ENCODE assay signal across 7 mouse cellular contexts in genomic region chr10:61695703-61696559, GRCm38 (mm10). TPM values are rescaled to one million over a fixed set of nuclear protein-coding genes. Genes with fewer than 3 reads are reported as not detected.
DNase-seq lines count a peak whose midpoint lies in the region; ATAC-seq and TF ChIP-seq lines count a peak whose summit lies in the region.

No protein-coding gene starts in this region.

- peak; percentile 4; the same call in 1 of the 2 replicates for ATAC-seq in midbrain, embryonic 16.5 days

- TF ChIP-seq CTCF in left cerebral cortex, adult 2 months (IDR thresholded peaks at IDR 0.05) = no peak

- peak overlapping the region; percentile 81 for H3K9ac ChIP-seq in midbrain, embryonic 16.5 days (ENCODE audit: low read depth, low read length)

- no peaks in the 10 kb centered on the region for H3K9me3 ChIP-seq in forebrain, embryonic 10.5 days
- H3K9me3 ChIP-seq in midbrain, embryonic 16.5 days (replicated peaks; ENCODE audit: control insufficient read depth, low read length, poor library complexity, severe bottlenecking) = no peaks in the 10 kb centered on the region

- DNase-seq in left cerebral cortex, adult 2 months (ENCODE audit: extremely low spot score in 1 of 2, low spot score in 2 of 2) = peak; percentile 29 to 33
- DNase-seq in left cerebral cortex, adult 8-10 months (ENCODE audit: low spot score in 2 of 2) = no peak
- DNase-seq in ZHBTc4 (ENCODE audit: low read depth, low spot score) = peak; percentile 42
- DNase-seq in forebrain, embryonic 10.5 days (ENCODE audit: extremely low spot score, low spot score) = peak; percentile 27
- DNase-seq in kidney, postnatal 10 days = peak; percentile 45
- DNase-seq in c-Kit-positive CD71-positive TER-119-positive erythroid progenitor cells, embryonic 14.5 days (ENCODE audit: low spot score) = no peak

- WGBS in forebrain, embryonic 10.5 days = under 1% methylated on average over 107 of the region's 111 CpGs
- under 1% methylated on average over 103 of the region's 111 CpGs for WGBS in midbrain, embryonic 16.5 days

- H3K4me1 ChIP-seq in forebrain, embryonic 10.5 days = peaks cover 29% of the 10 kb centered on the region
- H3K4me1 ChIP-seq in midbrain, embryonic 16.5 days (ENCODE audit: control insufficient read depth, insufficient read depth, low read length) = peaks cover 22% of the 10 kb centered on the region

- H3K36me3 ChIP-seq in forebrain, embryonic 10.5 days (replicated peaks) = peaks cover 62% of the 10 kb centered on the region
- peaks cover 16% of the 10 kb centered on the region for H3K36me3 ChIP-seq in midbrain, embryonic 16.5 days (ENCODE audit: control insufficient read depth, insufficient read depth, low read length)

- peak overlapping the region; percentile 100 for H3K4me2 ChIP-seq in midbrain, embryonic 16.5 days (ENCODE audit: low read length)

- intact Hi-C loops in left cerebral cortex, adult 2 months (cut with DNase I) = loop anchor here (1.0 kb wide), 1 partner anchor 16 kb away; the partner anchor contains the start of gene Sar1a

- peak overlapping the region; percentile 68 for H3K27ac ChIP-seq in left cerebral cortex, adult 2 months
- peak overlapping the region; percentile 85 for H3K27ac ChIP-seq in forebrain, embryonic 10.5 days
- H3K27ac ChIP-seq in midbrain, embryonic 16.5 days (ENCODE audit: low read length) = peak overlapping the region; percentile 73

- H3K27me3 ChIP-seq in forebrain, embryonic 10.5 days (ENCODE audit: poor library complexity, severe bottlenecking) = no peaks in the 10 kb centered on the region
- no peaks in the 10 kb centered on the region for H3K27me3 ChIP-seq in midbrain, embryonic 16.5 days (ENCODE audit: control insufficient read depth, insufficient read depth, low read depth, low read length)

- peak overlapping the region; percentile 100 for H3K4me3 ChIP-seq in left cerebral cortex, adult 2 months
- peak overlapping the region; percentile 99 for H3K4me3 ChIP-seq in forebrain, embryonic 10.5 days
- peak overlapping the region; percentile 95 for H3K4me3 ChIP-seq in midbrain, embryonic 16.5 days (ENCODE audit: low read depth, low read length)

RNA-seq across cellular contexts. Expression of gene Tysnd1, which starts 0.6 kb away (rescaled TPM):
- 10 to 100 TPM; 22.7 to 23.3 TPM for total RNA-seq in left cerebral cortex, adult 2 months (2021)
- 10 to 100 TPM; 18.4 to 23.4 (median 20.7) TPM for total RNA-seq in left cerebral cortex, adult 8-10 months (2022)
- 25.5 and 26.3 TPM in 2 replicates for polyA plus RNA-seq in forebrain, embryonic 10.5 days (2016; fragmentation: Nextera tagmentation; extraction: Ambion mirVana)
- 21.4 and 21.9 TPM in 2 replicates for polyA plus RNA-seq in midbrain, embryonic 16.5 days (2015; fragmentation: Nextera tagmentation; extraction: Ambion mirVana)

RNA-seq across cellular contexts. Expression of gene Sar1a, which starts 15.8 kb away (rescaled TPM):
- total RNA-seq in left cerebral cortex, adult 2 months (2021) = 100 to 1,000 TPM; 122 to 126 TPM
- 100 to 1,000 TPM; 117 to 135 (median 124) TPM for total RNA-seq in left cerebral cortex, adult 8-10 months (2022)
- polyA plus RNA-seq in forebrain, embryonic 10.5 days (2016; fragmentation: Nextera tagmentation; extraction: Ambion mirVana) = 225 and 226 TPM in 2 replicates
- 197 and 202 TPM in 2 replicates for polyA plus RNA-seq in midbrain, embryonic 16.5 days (2015; fragmentation: Nextera tagmentation; extraction: Ambion mirVana)

RNA-seq across cellular contexts. Expression of gene Aifm2, which starts 19.1 kb away (rescaled TPM):
- total RNA-seq in left cerebral cortex, adult 2 months (2021) = 10 to 100 TPM in 1 of 2 experiments, 1 to 10 TPM in 1; 6.7 to 10.3 TPM
- 10 to 100 TPM in 2 of 4 experiments, 1 to 10 TPM in 2; 9.6 to 10.8 (median 10.2) TPM for total RNA-seq in left cerebral cortex, adult 8-10 months (2022)
- polyA plus RNA-seq in forebrain, embryonic 10.5 days (2016; fragmentation: Nextera tagmentation; extraction: Ambion mirVana) = 8.9 and 9.2 TPM in 2 replicates
- 13.2 and 13.9 TPM in 2 replicates for polyA plus RNA-seq in midbrain, embryonic 16.5 days (2015; fragmentation: Nextera tagmentation; extraction: Ambion mirVana)

RNA-seq across cellular contexts. Expression of gene Ppa1, which starts 47.6 kb away (rescaled TPM):
- total RNA-seq in left cerebral cortex, adult 2 months (2021) = 100 to 1,000 TPM; 100 to 115 TPM
- 100 to 1,000 TPM; 101 to 116 (median 111) TPM for total RNA-seq in left cerebral cortex, adult 8-10 months (2022)
- polyA plus RNA-seq in forebrain, embryonic 10.5 days (2016; fragmentation: Nextera tagmentation; extraction: Ambion mirVana) = 392 and 395 TPM in 2 replicates
- 214 and 221 TPM in 2 replicates for polyA plus RNA-seq in midbrain, embryonic 16.5 days (2015; fragmentation: Nextera tagmentation; extraction: Ambion mirVana)

Comparison
In these comparisons a context has a peak if more than half of its experiments do, and no peak if none do; other contexts are left out.
1. DNase-seq: peak in left cerebral cortex, adult 2 months (2 of 2), ZHBTc4 (single experiment), forebrain, embryonic 10.5 days (single experiment) and kidney, postnatal 10 days (single experiment); none in left cerebral cortex, adult 8-10 months (0 of 2) and c-Kit-positive CD71-positive TER-119-positive erythroid progenitor cells, embryonic 14.5 days (single experiment).
2. Peak in every context shown above with its lines, with median percentiles within 50 percentile points of each other: H3K27ac ChIP-seq and H3K4me3 ChIP-seq.